Mouse (Mus musculus) adrenal gland, adult (tissue): ENCODE measurements around the gene Ncoa7.

ENCODE experiments used
- DNase-seq, 2 experiments: peaks; one replicate each; pipeline ENCODE4 v3.0.0; 2022 to 2023; ENCODE audit warnings: low spot score in 1 of 2; ENCODE audit not compliant: inconsistent age in 2 of 2

Gene Ncoa7

DNA sequence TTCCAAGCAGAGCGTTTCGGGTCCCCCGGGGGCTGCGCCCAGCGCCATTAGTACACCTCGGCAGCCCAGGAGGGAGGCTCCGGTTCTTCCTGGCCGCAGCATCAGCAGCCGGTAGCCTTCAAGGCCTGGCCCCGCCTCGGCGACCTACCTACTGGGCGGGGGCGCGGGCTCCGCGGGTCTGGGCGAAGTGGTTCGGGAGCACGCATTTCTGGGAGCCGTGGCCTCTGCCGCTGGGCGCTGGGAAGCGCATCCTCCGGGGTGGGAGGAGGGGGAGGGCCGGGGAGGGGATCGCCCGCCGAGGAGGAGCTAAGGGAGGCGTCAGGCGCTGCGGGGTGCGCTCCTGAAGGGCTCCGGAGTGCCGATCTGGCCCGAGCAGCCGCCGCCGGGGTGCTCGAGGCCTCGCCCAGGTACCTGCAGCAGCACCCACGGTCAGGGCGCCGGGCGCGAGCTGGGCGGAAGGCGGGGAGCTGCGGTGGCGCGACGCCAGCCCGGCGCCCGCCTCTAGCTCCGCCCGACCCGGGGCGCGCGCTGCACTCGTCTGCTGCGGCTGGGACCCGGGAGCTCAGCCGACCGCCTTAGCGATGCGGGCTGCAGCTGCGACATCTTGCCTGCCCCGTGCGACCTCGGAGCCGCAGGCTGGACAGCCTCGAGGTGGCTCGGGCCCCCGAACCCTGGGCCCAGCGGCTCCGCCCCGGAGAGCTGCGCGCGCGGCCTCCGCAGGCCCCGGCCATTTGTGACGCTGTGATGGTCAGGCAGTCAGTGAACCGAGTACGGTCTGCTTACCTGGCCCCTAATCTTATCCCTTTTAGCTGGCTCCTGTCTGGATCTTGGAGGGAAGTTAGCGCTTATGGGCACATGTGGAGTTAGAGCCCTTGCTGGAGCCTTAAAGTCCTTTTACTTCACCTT, at the start of gene Ncoa7:
Ncoa7 (minus strand) TSS at position 646 of the 906 bp plus-strand sequence.
- DNase-seq, result peak; percentile 90 to 96

- DNase-seq, result no peak
These were observed 42.1 kb upstream of the Ncoa7 start for GRCm38 (mm10) chr10:30845101-30845825.

GRCm38 (mm10) chr10:30844191-30845010, 41.3 kb upstream of the Ncoa7 start:
- peak; percentile 22 to 54 for DNase-seq

DNA sequence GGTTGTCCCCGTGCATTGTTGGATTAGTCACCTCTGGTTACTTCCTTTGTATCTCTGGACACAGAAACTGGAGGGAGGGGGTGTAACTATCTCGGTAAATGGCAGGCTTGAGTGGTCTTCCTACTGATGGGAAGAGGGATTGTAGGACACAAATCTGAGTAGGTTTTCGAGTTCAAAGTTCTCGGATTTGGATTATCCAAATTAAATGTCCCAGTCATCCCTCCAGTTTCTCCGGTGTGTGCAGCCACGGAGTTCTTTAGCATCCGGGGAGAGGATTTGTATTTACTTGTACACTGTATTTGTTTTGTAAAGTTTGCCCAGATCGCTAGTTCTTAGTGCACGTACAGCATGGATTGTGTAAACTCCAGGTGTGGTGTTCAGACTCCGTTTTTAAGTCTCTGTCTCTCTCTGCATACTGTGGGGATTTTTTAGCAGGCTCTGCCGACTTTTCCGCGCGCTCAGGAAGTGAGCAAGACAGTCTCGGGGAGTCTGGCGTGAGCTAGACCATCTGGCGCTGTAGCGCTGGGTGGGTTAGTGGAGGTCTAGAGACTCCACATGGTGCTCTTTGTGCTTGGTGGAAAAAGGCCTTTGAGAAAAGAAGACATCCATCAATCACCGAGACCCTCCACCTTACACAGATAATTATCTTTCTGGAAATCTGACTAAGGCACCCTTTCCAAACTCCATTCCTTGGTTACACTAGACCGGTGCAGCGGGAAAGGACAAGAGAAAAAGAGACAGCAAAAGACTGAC, 40.5 kb upstream of the Ncoa7 start:
- peak; percentile 12 to 62 for DNase-seq

DNA sequence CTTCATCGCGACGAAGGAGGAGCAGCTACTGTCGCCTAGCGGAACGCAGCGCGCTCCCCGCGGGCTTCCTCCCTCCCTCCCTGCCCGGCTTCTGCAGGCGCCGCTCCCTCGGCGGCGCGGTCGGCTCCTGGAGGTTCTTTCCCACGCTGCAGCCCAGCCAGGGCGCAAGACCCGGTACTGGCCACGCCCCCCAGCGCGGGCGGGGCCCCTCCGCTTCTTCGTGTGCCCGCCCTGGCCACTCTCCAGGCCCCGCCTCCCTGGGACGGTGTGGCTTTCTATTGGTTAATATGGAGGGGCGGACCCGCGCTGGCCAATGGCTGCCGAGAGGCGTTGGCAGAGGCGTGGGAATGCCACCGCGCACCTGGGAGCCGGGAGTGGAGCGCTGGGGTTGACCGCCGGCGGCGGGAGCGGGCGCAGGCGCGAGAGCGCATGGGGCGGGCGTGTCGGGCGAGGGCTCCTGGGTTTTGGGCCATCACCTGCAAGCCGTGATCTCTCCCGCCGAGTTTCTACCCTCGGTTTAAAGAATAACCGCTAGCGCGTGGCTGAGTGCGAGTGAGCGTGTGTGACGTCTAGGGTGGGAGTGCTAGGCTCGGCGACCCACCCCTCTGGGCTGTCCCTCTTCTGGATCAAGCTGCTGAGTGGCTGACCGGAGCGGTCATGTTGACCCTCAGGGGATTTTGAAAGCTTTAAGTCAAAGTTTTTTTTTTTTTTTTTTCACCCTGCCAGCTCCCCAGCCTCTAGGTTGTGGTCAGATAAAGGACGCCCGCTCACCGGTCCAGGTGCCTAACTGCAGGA, 39.7 kb upstream of the Ncoa7 start, which contains the start of gene Hey2:
Hey2 (minus strand) TSS at position 159 of the 795 bp plus-strand sequence.
- DNase-seq, result peak; percentile 98 to 99

DNA sequence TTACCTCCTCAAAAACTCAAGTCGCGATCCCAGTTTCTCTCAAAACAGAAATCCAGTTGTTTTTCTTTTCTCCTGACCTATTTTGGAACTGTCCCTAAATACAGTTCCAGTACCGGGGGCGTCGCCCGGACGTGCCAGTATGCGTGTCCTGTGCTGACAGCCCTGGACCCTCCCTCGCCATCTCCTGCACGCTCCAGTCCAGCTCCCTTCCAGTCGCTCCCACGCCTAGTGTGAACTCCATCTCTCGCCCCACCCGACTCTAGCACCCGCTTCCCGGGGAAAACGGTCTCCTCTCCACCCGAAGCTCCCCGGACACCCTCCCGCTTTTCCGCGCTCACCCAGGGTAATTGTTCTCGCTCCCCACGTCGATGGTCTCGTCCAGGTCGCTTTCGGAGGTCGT, 39.1 kb upstream of the Ncoa7 start:
- no peak for DNase-seq

DNA sequence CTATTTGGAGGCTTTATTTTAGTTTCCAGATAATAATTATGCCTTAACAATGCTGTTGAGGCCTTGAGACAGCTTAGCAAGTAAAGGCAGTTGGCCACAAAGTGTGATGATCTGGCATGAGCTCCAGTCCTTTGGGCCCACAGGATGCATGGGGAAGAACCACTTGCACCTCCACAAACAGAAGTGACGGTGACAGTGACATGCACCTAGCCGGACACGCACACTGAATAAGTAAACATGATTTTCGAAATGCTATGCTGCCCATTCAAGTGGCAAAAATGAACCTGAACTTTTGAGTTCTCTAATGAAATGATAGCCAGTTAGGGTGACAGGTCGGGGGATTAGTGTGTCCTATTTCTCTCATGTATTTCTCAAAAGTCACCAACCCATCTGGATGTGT, 37.7 kb upstream of the Ncoa7 start:
- no peak for DNase-seq

DNA sequence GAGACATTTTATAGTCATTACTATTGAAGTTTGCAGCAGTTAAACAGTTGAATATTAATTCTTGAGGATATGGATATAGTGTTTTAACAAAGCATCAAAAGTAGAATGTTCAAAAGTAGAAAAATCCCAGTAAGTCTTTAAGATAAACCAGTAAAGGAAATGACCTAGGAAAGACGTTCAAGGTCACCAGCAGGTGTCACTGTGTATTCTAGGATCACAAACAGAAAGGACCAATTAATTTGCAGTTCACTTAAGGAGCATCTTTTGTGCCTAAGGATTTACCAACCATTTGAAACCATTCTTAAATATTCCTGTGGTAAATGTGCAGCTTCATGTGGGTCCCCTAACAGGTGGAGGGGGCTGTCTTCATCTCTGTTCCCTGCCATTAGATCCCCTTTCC, 35.1 kb upstream of the Ncoa7 start:
- DNase-seq, result peak in 1 of 2 experiments; percentile 51

DNA sequence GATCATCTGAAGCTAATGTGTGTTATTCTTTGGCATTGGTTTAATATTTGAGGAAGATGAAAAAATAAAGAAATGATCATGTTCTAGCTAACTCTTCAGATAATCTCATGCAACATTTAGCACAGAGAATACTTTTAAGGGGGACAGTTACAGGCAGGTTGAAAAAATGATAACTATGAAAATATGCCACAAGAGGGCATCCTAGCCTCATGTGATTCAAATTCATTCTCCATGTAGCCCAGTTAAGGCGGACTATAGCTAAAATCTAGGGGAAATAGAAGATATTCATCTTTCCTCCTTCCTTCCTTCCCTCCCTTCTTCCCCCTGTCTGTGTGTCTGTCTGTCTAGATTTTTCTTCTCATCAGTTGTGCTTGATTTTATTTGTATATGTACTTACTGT, 21.9 kb upstream of the Ncoa7 start:
- DNase-seq, result peak in 1 of 2 experiments; percentile 82

- DNase-seq, result peak; percentile 77 to 98
These were observed 7.8 kb upstream of the Ncoa7 start for GRCm38 (mm10) chr10:30810967-30811293.

- peak; percentile 13 to 76 for DNase-seq
These were observed 7.3 kb upstream of the Ncoa7 start for GRCm38 (mm10) chr10:30810247-30810966.

GRCm38 (mm10) chr10:30803587-30804253, 594 bp upstream of the Ncoa7 start:
- no peak for DNase-seq

GRCm38 (mm10) chr10:30802033-30802432, 1.1 kb downstream of the Ncoa7 start:
- DNase-seq, result peak in 1 of 2 experiments; percentile 64

- no peak for DNase-seq
These were observed 3.2 kb downstream of the Ncoa7 start for GRCm38 (mm10) chr10:30799713-30800450.

DNA sequence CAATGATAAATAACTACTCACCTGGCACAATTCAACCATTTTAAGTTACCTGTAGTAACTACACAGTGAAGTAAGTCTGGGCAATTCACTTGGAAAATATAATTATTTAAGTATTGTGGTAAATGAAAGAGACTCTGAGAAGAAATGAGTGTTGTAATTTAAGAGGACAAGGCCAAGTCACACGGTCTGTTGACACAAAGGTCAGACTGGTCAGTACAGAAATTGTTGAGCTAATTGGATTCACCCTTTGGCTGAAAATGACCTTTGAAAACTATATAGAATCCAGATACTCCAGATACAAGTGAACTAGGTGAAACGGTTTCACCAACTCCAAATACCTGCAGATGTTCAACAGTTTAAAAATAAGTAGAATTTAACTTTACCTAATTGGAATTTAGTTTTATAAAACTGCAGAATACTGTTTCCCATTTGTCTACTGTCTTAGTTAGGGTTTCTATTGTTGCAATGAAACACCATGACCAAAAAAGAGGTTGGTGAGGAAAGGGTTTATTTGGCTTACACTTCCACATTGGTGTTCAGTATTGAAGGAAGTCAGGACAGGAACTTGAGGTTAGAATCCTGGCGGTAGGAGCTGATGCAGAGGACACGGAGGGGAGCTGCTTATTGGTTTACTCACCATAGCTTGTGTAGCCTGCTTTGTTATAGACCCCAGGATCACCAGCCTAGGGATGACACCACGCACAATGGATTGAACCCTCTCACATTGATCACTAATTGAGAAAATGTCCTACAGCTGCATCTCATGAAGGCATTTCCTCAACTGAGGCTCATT, 6.5 kb downstream of the Ncoa7 start:
- DNase-seq, result no peak

GRCm38 (mm10) chr10:30791016-30791415, 12.1 kb downstream of the Ncoa7 start:
- DNase-seq, result no peak

- no peak for DNase-seq
These were observed 13.6 kb downstream of the Ncoa7 start for GRCm38 (mm10) chr10:30789521-30789920.
